Mouse (Mus musculus) midbrain, embryonic 12.5 days (tissue): ENCODE results near the gene Naa25. TPM values are rescaled to one million over a fixed set of nuclear protein-coding genes. Genes with fewer than 3 reads are reported as not detected.

Source experiments
- ATAC-seq: fragments of 200-750 bp; cut with Nextera tagmentation; 2 replicates; pipeline ENCODE4 v1.8.0; 2017; ENCODE audit warnings: low read depth, moderate TSS enrichment, moderate library complexity; ENCODE audit not compliant: low FRiP score
- H3K27ac ChIP-seq: fragments of 300-500 bp; sonication (generic); replicated peaks from 2 replicates; pipeline ENCODE4 v1.5.1; 2016; ENCODE audit warnings: mild to moderate bottlenecking
- H3K27me3 ChIP-seq: fragments of 300-500 bp; sonication (generic); 2 replicates; pipeline ENCODE4 v1.6.1; 2016; ENCODE audit warnings: mild to moderate bottlenecking
- H3K36me3 ChIP-seq: fragments of 300-500 bp; sonication (generic); 2 replicates; pipeline ENCODE4 v1.6.1; 2016
- H3K4me1 ChIP-seq: fragments of 300-500 bp; sonication (generic); 2 replicates; pipeline ENCODE4 v1.6.1; 2016
- H3K4me2 ChIP-seq: fragments of 300-500 bp; sonication (generic); replicated peaks from 2 replicates; pipeline ENCODE4 v1.6.1; 2016; ENCODE audit warnings: mild to moderate bottlenecking, moderate library complexity
- H3K4me3 ChIP-seq: fragments of 300-500 bp; sonication (generic); 2 replicates; pipeline ENCODE4 v1.5.1; 2016; ENCODE audit warnings: mild to moderate bottlenecking
- H3K9ac ChIP-seq: fragments of 300-500 bp; sonication (generic); replicated peaks from 2 replicates; pipeline ENCODE4 v1.6.1; 2016; ENCODE audit warnings: mild to moderate bottlenecking, moderate library complexity
- H3K9me3 ChIP-seq: fragments of 300-500 bp; sonication (generic); 2 replicates; pipeline ENCODE4 v1.6.1; 2016; ENCODE audit warnings: mild to moderate bottlenecking
- WGBS: fragments of 180-500 bp; shearing (Covaris S2); methylation state at CpG from one replicate; pipeline ENCODE4 v1.1.7; 2016; 5-methylcytosine and 5-hydroxymethylcytosine counted together
- polyA plus RNA-seq: library from polyadenylated mRNA; unstranded; fragments of >200 nt; fragmentation: Nextera tagmentation; extraction: Ambion mirVana; gene quantifications from 2 replicates; pipeline ENCODE4 v1.2.1, GENCODE M21; 2016

Gene Naa25
- polyA plus RNA-seq, 1 experiment from 2014 or later: 48.3 TPM

- Histone ChIP-seq H3K4me1 (peaks cover 25% of the 10 kb centered on the region), H3K9me3 (no peaks in the 10 kb centered on the region), H3K9ac (peak overlapping the region; percentile 79), H3K27me3 (no peaks in the 10 kb centered on the region), H3K36me3 (peaks cover 4% of the 10 kb centered on the region; the same call in 1 of the 2 replicates), H3K4me3 (peak overlapping the region; percentile 95), H3K27ac (peak overlapping the region; percentile 65; the same call in 1 of the 2 replicates), H3K4me2 (peak overlapping the region; percentile 95)
- ATAC-seq: peak; percentile 57
- 1% methylated on average over 66 of the region's 67 CpGs for WGBS
Measured at GRCm38 (mm10) chr5:121398146-121398964, 619 bp downstream of the Naa25 start.

GRCm38 (mm10) chr5:121398965-121399462 lies 1.3 kb downstream of the Naa25 start:
- Histone ChIP-seq H3K4me1 (peaks cover 25% of the 10 kb centered on the region), H3K9me3 (no peaks in the 10 kb centered on the region), H3K36me3 (peaks cover 8% of the 10 kb centered on the region; the same call in 1 of the 2 replicates), H3K27ac (no peak overlapping the region), H3K4me3 (peak overlapping the region; percentile 95), H3K9ac (peak overlapping the region; percentile 79), H3K27me3 (no peaks in the 10 kb centered on the region), H3K4me2 (peak overlapping the region; percentile 95)
- WGBS: 62% methylated on average over 9 of the region's 9 CpGs
- no peak for ATAC-seq

DNA sequence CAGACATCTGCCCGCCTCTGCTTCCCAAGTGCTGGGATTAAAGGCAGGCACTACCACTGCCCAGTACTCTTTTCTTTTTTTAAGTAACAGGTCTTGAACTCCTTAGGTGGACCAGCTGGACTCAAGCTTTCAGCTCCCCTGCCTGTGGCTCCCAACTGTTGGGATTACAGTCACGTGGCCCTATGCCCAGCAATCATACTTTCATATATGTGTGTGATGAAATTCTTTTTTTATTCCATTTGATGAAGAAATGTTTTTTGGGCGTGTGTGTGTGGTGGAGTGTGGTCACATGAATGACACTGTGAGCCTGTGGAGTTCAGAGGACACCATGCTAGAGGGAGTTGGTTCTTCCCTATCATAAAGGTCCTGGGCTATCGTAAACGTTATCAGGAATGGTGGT lies 1.8 kb downstream of the Naa25 start:
- H3K4me2 ChIP-seq: peak overlapping the region; percentile 95; the same call in 1 of the 2 replicates
- H3K4me1 ChIP-seq: peaks cover 25% of the 10 kb centered on the region
- peaks cover 9% of the 10 kb centered on the region; the same call in 1 of the 2 replicates for H3K36me3 ChIP-seq
- H3K27me3 ChIP-seq: no peaks in the 10 kb centered on the region
- WGBS: 94% methylated on average over 4 of the region's 5 CpGs
- no peaks in the 10 kb centered on the region for H3K9me3 ChIP-seq
- H3K9ac ChIP-seq: no peak overlapping the region; the same call in 1 of the 2 replicates
- ATAC-seq: no peak
- H3K27ac ChIP-seq: no peak overlapping the region
- H3K4me3 ChIP-seq: no peak overlapping the region

- Histone ChIP-seq H3K4me1 (peaks cover 25% of the 10 kb centered on the region), H3K4me2 (no peak overlapping the region), H3K27ac (no peak overlapping the region), H3K36me3 (peaks cover 9% of the 10 kb centered on the region; the same call in 1 of the 2 replicates), H3K27me3 (no peaks in the 10 kb centered on the region), H3K9ac (no peak overlapping the region), H3K4me3 (no peak overlapping the region), H3K9me3 (no peaks in the 10 kb centered on the region)
- ATAC-seq: no peak
- 80% methylated on average over 5 of the region's 5 CpGs for WGBS
Measured at GRCm38 (mm10) chr5:121400064-121400463, 2.3 kb downstream of the Naa25 start.

- H3K9ac ChIP-seq: no peak overlapping the region
- no peak for ATAC-seq
- H3K27ac ChIP-seq: no peak overlapping the region
- 92% methylated on average over 5 of the region's 5 CpGs for WGBS
- H3K4me1 ChIP-seq: peaks cover 25% of the 10 kb centered on the region
- peaks cover 13% of the 10 kb centered on the region; the same call in 1 of the 2 replicates for H3K36me3 ChIP-seq
- H3K27me3 ChIP-seq: no peaks in the 10 kb centered on the region
- no peak overlapping the region for H3K4me3 ChIP-seq
- no peak overlapping the region for H3K4me2 ChIP-seq
- H3K9me3 ChIP-seq: no peaks in the 10 kb centered on the region
Measured at GRCm38 (mm10) chr5:121400849-121401248, 3.1 kb downstream of the Naa25 start.

- Histone ChIP-seq H3K27me3 (no peaks in the 10 kb centered on the region), H3K27ac (no peak overlapping the region), H3K9me3 (no peaks in the 10 kb centered on the region), H3K4me3 (no peak overlapping the region), H3K4me1 (no peaks in the 10 kb centered on the region), H3K9ac (no peak overlapping the region), H3K36me3 (peaks cover 67% of the 10 kb centered on the region), H3K4me2 (no peak overlapping the region)
- no peak for ATAC-seq
- WGBS: 90% methylated on average over 8 of the region's 8 CpGs
Measured at GRCm38 (mm10) chr5:121407856-121408255, 10.1 kb downstream of the Naa25 start.

DNA sequence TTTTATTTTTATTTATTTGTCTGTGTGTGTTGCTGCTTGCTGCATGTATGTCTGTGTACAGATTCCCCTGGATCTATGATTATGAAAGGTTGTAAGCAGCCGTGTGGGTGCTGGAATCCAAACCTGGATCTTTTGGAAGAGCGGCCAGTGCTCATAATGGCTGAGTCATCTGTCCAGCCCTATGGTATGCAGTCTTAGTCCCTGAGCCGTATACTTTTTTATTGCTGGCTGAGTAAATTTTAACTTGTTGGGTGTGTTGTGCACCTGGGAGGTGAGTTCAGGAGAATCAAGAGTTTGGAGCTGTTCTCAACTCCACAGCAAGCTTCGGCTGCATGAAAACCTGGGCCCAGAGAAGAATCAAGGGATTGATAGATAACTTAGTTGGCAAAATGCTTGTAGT lies 13.2 kb downstream of the Naa25 start:
- no peak overlapping the region for H3K4me2 ChIP-seq
- H3K36me3 ChIP-seq: peaks cover 85% of the 10 kb centered on the region
- H3K27ac ChIP-seq: no peak overlapping the region
- H3K4me3 ChIP-seq: no peak overlapping the region
- ATAC-seq: no peak
- no peaks in the 10 kb centered on the region for H3K4me1 ChIP-seq
- H3K9me3 ChIP-seq: no peaks in the 10 kb centered on the region
- WGBS: 97% methylated on average over 4 of the region's 4 CpGs
- H3K9ac ChIP-seq: no peak overlapping the region
- no peaks in the 10 kb centered on the region for H3K27me3 ChIP-seq

DNA sequence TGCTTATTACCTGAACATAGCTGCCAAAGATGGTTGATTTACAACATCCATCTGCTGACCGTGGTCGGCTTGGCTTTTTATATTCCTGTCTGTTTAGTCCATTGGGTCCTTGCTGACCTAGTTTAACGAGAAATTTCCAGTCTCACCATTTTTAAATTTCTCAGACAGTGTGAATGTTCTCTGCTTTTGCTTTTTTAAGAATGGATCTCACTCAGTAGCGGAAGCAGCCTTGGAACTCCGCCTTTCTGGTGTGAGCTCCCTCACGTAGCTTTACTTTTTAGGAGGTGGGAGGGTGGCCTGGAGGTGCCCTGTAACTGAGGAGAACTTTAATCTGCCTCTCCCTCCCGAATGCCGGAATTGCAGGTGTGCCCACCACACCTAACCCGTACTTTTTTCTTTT lies 23.0 kb downstream of the Naa25 start:
- no peak overlapping the region for H3K27ac ChIP-seq
- no peaks in the 10 kb centered on the region for H3K9me3 ChIP-seq
- H3K36me3 ChIP-seq: peaks cover 97% of the 10 kb centered on the region
- no peak overlapping the region for H3K9ac ChIP-seq
- H3K27me3 ChIP-seq: no peaks in the 10 kb centered on the region
- no peaks in the 10 kb centered on the region for H3K4me1 ChIP-seq
- H3K4me3 ChIP-seq: no peak overlapping the region
- WGBS: 95% methylated on average over 9 of the region's 9 CpGs
- H3K4me2 ChIP-seq: no peak overlapping the region
- ATAC-seq: no peak

GRCm38 (mm10) chr5:121422787-121423186 lies 25.1 kb downstream of the Naa25 start:
- Histone ChIP-seq H3K4me1 (no peaks in the 10 kb centered on the region), H3K27ac (no peak overlapping the region), H3K4me2 (no peak overlapping the region), H3K36me3 (peaks cover 97% of the 10 kb centered on the region), H3K9me3 (no peaks in the 10 kb centered on the region), H3K4me3 (no peak overlapping the region), H3K9ac (no peak overlapping the region), H3K27me3 (no peaks in the 10 kb centered on the region)
- no peak for ATAC-seq
- WGBS: 93% methylated on average over 6 of the region's 6 CpGs

GRCm38 (mm10) chr5:121423297-121423696 lies 25.6 kb downstream of the Naa25 start:
- Histone ChIP-seq H3K36me3 (peaks cover 97% of the 10 kb centered on the region), H3K27me3 (no peaks in the 10 kb centered on the region)
- WGBS: 94% methylated on average over 10 of the region's 10 CpGs

GRCm38 (mm10) chr5:121428954-121429353 lies 31.2 kb downstream of the Naa25 start:
- peaks cover 98% of the 10 kb centered on the region for H3K36me3 ChIP-seq
- no peak for ATAC-seq
- no peaks in the 10 kb centered on the region for H3K9me3 ChIP-seq
- no peak overlapping the region for H3K9ac ChIP-seq
- no peaks in the 10 kb centered on the region for H3K4me1 ChIP-seq
- no peak overlapping the region for H3K4me2 ChIP-seq
- H3K27ac ChIP-seq: no peak overlapping the region
- H3K4me3 ChIP-seq: no peak overlapping the region
- H3K27me3 ChIP-seq: no peaks in the 10 kb centered on the region
- 88% methylated on average over 3 of the region's 3 CpGs for WGBS

More at GRCm38 (mm10) chr5:121423297-121423696, 25.6 kb downstream of the Naa25 start:
- no peak overlapping the region for H3K4me2 ChIP-seq
- H3K4me1 ChIP-seq: no peaks in the 10 kb centered on the region
- no peak overlapping the region for H3K9ac ChIP-seq
- no peak overlapping the region for H3K4me3 ChIP-seq
- no peak overlapping the region for H3K27ac ChIP-seq
- no peak for ATAC-seq
- no peaks in the 10 kb centered on the region for H3K9me3 ChIP-seq

GRCm38 (mm10) chr5:121438131-121438530 lies 40.4 kb downstream of the Naa25 start:
- Histone ChIP-seq H3K9me3 (no peaks in the 10 kb centered on the region), H3K27ac (no peak overlapping the region), H3K36me3 (peaks cover 90% of the 10 kb centered on the region), H3K9ac (no peak overlapping the region), H3K4me1 (no peaks in the 10 kb centered on the region), H3K27me3 (no peaks in the 10 kb centered on the region), H3K4me3 (no peak overlapping the region), H3K4me2 (no peak overlapping the region)
- ATAC-seq: no peak
- 91% methylated on average over 5 of the region's 5 CpGs for WGBS
